Mouse (Mus musculus) intestine, embryonic 14.5 days (tissue): ENCODE measurements around the gene Olfr830. TPM values are rescaled to one million over a fixed set of nuclear protein-coding genes. Genes with fewer than 3 reads are reported as not detected.
"Not testable (repeated sequence)": the region's sequence is repeated elsewhere in the genome, so short reads cannot be mapped to it uniquely, and the experiment has no call there.

Source experiments
- ATAC-seq: fragments of 200-750 bp; cut with Nextera tagmentation; replicated peaks from 2 replicates; pipeline ENCODE4 v1.8.0; 2017; ENCODE audit warnings: low read depth, moderate number of reproducible peaks, moderate TSS enrichment, moderate library complexity; ENCODE audit not compliant: low FRiP score, low TSS enrichment
- DNase-seq: peaks from one replicate; pipeline ENCODE4 v3.0.0-alpha.2; 2018; ENCODE audit warnings: low spot score
- H3K27ac ChIP-seq: fragments of 300-500 bp; sonication (generic); 2 replicates; pipeline ENCODE4 v1.5.1; 2014; ENCODE audit warnings: low read depth, mild to moderate bottlenecking, control low read depth
- H3K27me3 ChIP-seq: fragments of 300-500 bp; sonication (generic); replicated peaks from 2 replicates; pipeline ENCODE4 v1.6.1; 2014; ENCODE audit warnings: low read length, control low read depth; ENCODE audit not compliant: control insufficient read depth, insufficient read depth
- H3K36me3 ChIP-seq: fragments of 300-500 bp; sonication (generic); 2 replicates; pipeline ENCODE4 v1.6.1; 2014; ENCODE audit warnings: low read length, control low read depth; ENCODE audit not compliant: control insufficient read depth, insufficient read depth
- H3K4me1 ChIP-seq: fragments of 300-500 bp; sonication (generic); replicated peaks from 2 replicates; pipeline ENCODE4 v1.6.1; 2014; ENCODE audit warnings: low read length, control low read depth, mixed read lengths; ENCODE audit not compliant: control insufficient read depth, insufficient read depth
- H3K4me2 ChIP-seq: fragments of 300-500 bp; sonication (generic); 2 replicates; pipeline ENCODE4 v1.6.1; 2014; ENCODE audit warnings: low read length
- H3K4me3 ChIP-seq: fragments of 300-500 bp; sonication (generic); 2 replicates; pipeline ENCODE4 v1.5.1; 2014; ENCODE audit warnings: low read depth, low read length, control low read depth, mixed read lengths
- H3K9ac ChIP-seq: fragments of 300-500 bp; sonication (generic); 2 replicates; pipeline ENCODE4 v1.6.1; 2014; ENCODE audit warnings: mild to moderate bottlenecking, low read length
- H3K9me3 ChIP-seq: fragments of 300-500 bp; sonication (generic); 2 replicates; pipeline ENCODE4 v1.6.1; 2016; ENCODE audit warnings: low read length, control low read depth; ENCODE audit not compliant: control insufficient read depth
- WGBS: fragments of 180-500 bp; shearing (Covaris S2); extraction: QIAGEN DNeasy Blood & Tissue Kit; methylation state at CpG from one replicate; pipeline ENCODE4 v1.1.7; 2014; 5-methylcytosine and 5-hydroxymethylcytosine counted together
- polyA plus RNA-seq: library from polyadenylated mRNA; unstranded; fragments of >200 nt; fragmentation: Nextera tagmentation; extraction: Ambion mirVana; gene quantifications from 2 replicates; pipeline ENCODE4 v1.2.1, GENCODE M21; 2014

The Olfr830 gene
- not detected in 2 replicates for polyA plus RNA-seq

GRCm38 (mm10) chr9:18874393-18874792, at the start of gene Olfr830:
Gene Olfr830 (plus strand): TSS chr9:18874693.
- H3K27ac ChIP-seq = no peak within 1 kb of the TSS
- no peaks in the 10 kb centered on the region for H3K9me3 ChIP-seq
- H3K9ac ChIP-seq = no peak within 1 kb of the TSS
- H3K36me3 ChIP-seq = no peaks in the 10 kb centered on the region
- no peaks in the 10 kb centered on the region for H3K27me3 ChIP-seq
- no peak for DNase-seq
- no peak within 1 kb of the TSS for H3K4me3 ChIP-seq
- H3K4me2 ChIP-seq = no peak within 1 kb of the TSS
- no peak for ATAC-seq
- H3K4me1 ChIP-seq = no peaks in the 10 kb centered on the region

DNA sequence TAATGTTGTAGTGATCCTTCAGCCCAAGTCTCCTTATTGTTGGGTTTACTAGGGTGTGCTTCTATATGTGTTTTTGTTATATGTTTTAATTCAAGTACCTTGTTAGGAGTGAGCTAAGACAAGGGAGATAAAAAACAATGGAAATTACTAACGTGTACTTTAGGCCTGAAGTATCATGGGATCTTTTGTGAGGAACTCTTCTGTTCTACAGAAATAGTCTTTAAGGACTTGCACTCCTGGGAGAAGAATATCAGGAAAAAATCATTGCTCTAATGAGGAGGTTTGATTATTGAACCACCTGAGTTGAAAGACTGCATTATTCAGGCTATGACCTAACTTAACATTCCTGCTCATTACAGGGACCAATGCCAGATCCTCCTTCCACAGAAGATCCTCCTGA, 19.9 kb upstream of the Olfr830 start, which contains the start of gene Olfr829:
Gene Olfr829, plus strand, starts transcription at position 301 of the 400 bp plus-strand sequence.
- Histone ChIP-seq H3K4me2 (no peak within 1 kb of the TSS), H3K9ac (no peak within 1 kb of the TSS)

GRCm38 (mm10) chr9:18907699-18908098, 33.2 kb downstream of the Olfr830 start:
- ATAC-seq, H3K9me3 ChIP-seq, H3K4me2 ChIP-seq: not testable (repeated sequence)

More for the DNA sequence above, 19.9 kb upstream of the Olfr830 start, which contains the start of gene Olfr829:
- ATAC-seq = no peak
- Histone ChIP-seq H3K4me1 (no peaks in the 10 kb centered on the region), H3K4me3 (no peak within 1 kb of the TSS), H3K36me3 (no peaks in the 10 kb centered on the region), H3K9me3 (no peaks in the 10 kb centered on the region), H3K27me3 (no peaks in the 10 kb centered on the region), H3K27ac (no peak within 1 kb of the TSS)
- no peak for DNase-seq
- WGBS = 61% methylated on average over 1 of the region's 1 CpGs

DNA sequence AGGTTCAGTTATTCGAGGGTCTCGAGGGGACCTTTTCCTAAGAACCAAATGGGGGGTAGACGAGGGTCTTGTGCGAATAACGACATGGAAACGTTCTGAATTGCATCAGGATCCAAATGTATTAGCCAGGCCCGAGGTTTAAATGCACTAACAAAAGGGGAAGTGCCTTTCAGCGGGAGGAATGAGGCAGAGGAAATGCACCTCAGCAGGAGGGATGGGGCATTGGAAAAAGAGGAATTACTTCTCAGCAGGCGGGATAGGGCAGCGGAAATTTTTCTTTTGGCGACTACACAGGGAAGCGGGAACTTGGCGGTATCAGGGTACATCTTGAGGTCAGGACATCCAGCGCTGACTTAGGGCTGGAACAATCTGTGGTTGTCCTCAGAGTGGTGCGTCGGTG, 53.4 kb downstream of the Olfr830 start:
- 87% methylated on average over 15 of the region's 16 CpGs for WGBS
- H3K4me1 ChIP-seq, H3K4me3 ChIP-seq, H3K9ac ChIP-seq, H3K4me2 ChIP-seq, H3K9me3 ChIP-seq, H3K27me3 ChIP-seq, H3K27ac ChIP-seq, H3K36me3 ChIP-seq, ATAC-seq, DNase-seq: not testable (repeated sequence)

More at GRCm38 (mm10) chr9:18907699-18908098, 33.2 kb downstream of the Olfr830 start:
- not testable (repeated sequence) for H3K27me3 ChIP-seq, H3K4me3 ChIP-seq, DNase-seq, H3K9ac ChIP-seq, H3K27ac ChIP-seq, H3K4me1 ChIP-seq, H3K36me3 ChIP-seq
- 70% methylated on average over 2 of the region's 2 CpGs for WGBS

Other genes starting within 250 kb of the Olfr830 start
- 7.3 and 9.1 TPM in 2 replicates for gene Muc16, start 200.2 kb upstream of the Olfr830 start, polyA plus RNA-seq
- gene Olfr24, start 110.7 kb upstream of the Olfr830 start, polyA plus RNA-seq = not detected in 2 replicates
- not detected in 2 replicates for gene Olfr828, start 55.2 kb upstream of the Olfr830 start, polyA plus RNA-seq
- not detected in 2 replicates for gene Olfr829, start 19.8 kb upstream of the Olfr830 start, polyA plus RNA-seq
- gene Olfr832, start 62.4 kb downstream of the Olfr830 start, polyA plus RNA-seq = not detected in 2 replicates
- not detected in 2 replicates for gene Olfr834, start 113.3 kb downstream of the Olfr830 start, polyA plus RNA-seq
- gene Olfr835, start 158.0 kb downstream of the Olfr830 start, polyA plus RNA-seq = not detected in 2 replicates
- gene Olfr836, start 245.7 kb downstream of the Olfr830 start, polyA plus RNA-seq = not detected in 2 replicates